Mouse (Mus musculus) stomach, embryonic 14.5 days (tissue): ENCODE measurements around the gene Zfp759. TPM values are rescaled to one million over a fixed set of nuclear protein-coding genes. Genes with fewer than 3 reads are reported as not detected.
A peak's percentile ranks its signal among the peaks of the same experiment; 100 is the strongest.
"Not testable (repeated sequence)": the region's sequence is repeated elsewhere in the genome, so short reads cannot be mapped to it uniquely, and the experiment has no call there.

ENCODE experiments used
- ATAC-seq: fragments of 200-750 bp; cut with Nextera tagmentation; 2 replicates; pipeline ENCODE4 v1.8.0; 2017; ENCODE audit warnings: low read depth, moderate TSS enrichment; ENCODE audit not compliant: insufficient number of reproducible peaks, insufficient read depth, low FRiP score
- H3K27ac ChIP-seq: fragments of 300-500 bp; sonication (generic); 2 replicates; pipeline ENCODE4 v1.5.1; 2014; ENCODE audit warnings: mild to moderate bottlenecking, low read length, moderate library complexity, mixed read lengths
- H3K27me3 ChIP-seq: fragments of 300-500 bp; sonication (generic); 2 replicates; pipeline ENCODE4 v1.6.1; 2014; ENCODE audit warnings: low read length, control low read depth, mixed read lengths; ENCODE audit not compliant: control insufficient read depth, insufficient read depth
- H3K36me3 ChIP-seq: fragments of 300-500 bp; sonication (generic); 2 replicates; pipeline ENCODE4 v1.6.1; 2014; ENCODE audit warnings: mild to moderate bottlenecking, control low read depth, low read length, moderate library complexity, mixed read lengths; ENCODE audit not compliant: control insufficient read depth, insufficient read depth
- H3K4me1 ChIP-seq: fragments of 300-500 bp; sonication (generic); 2 replicates; pipeline ENCODE4 v1.6.1; 2014; ENCODE audit warnings: low read length, control low read depth, mixed read lengths; ENCODE audit not compliant: control insufficient read depth, insufficient read depth
- H3K4me2 ChIP-seq: fragments of 300-500 bp; sonication (generic); replicated peaks from 2 replicates; pipeline ENCODE4 v1.6.1; 2014; ENCODE audit warnings: low read depth, low read length, control low read depth
- H3K4me3 ChIP-seq: fragments of 300-500 bp; sonication (generic); 2 replicates; pipeline ENCODE4 v1.5.1; 2014; ENCODE audit warnings: low read depth, low read length, control low read depth
- H3K9ac ChIP-seq: fragments of 300-500 bp; sonication (generic); replicated peaks from 2 replicates; pipeline ENCODE4 v1.6.1; 2014; ENCODE audit warnings: low read depth, mild to moderate bottlenecking, control low read depth, low read length, moderate library complexity, mixed read lengths
- H3K9me3 ChIP-seq: fragments of 300-500 bp; sonication (generic); 2 replicates; pipeline ENCODE4 v1.6.1; 2016; ENCODE audit warnings: low read depth, low read length, control low read depth; ENCODE audit not compliant: control insufficient read depth
- WGBS: fragments of 180-500 bp; shearing (Covaris S2); extraction: QIAGEN DNeasy Blood & Tissue Kit; methylation state at CpG from one replicate; pipeline ENCODE4 v1.1.7; 2014; 5-methylcytosine and 5-hydroxymethylcytosine counted together
- polyA plus RNA-seq: library from polyadenylated mRNA; unstranded; fragments of >200 nt; fragmentation: Nextera tagmentation; extraction: Ambion mirVana; gene quantifications from 2 replicates; pipeline ENCODE4 v1.2.1, GENCODE M21; 2014

The Zfp759 gene
- 2.3 and 3.0 TPM in 2 replicates for polyA plus RNA-seq

- ATAC-seq, H3K9me3 ChIP-seq, H3K27me3 ChIP-seq, H3K27ac ChIP-seq, H3K4me1 ChIP-seq, H3K4me3 ChIP-seq, H3K9ac ChIP-seq, H3K36me3 ChIP-seq, H3K4me2 ChIP-seq: not testable (repeated sequence)
These were observed at the start of gene Zfp759 for GRCm38 (mm10) chr13:67121360-67121759. Gene Zfp759, plus strand, starts transcription at chr13:67121660.

- no peaks in the 10 kb centered on the region for H3K27me3 ChIP-seq
- no peaks in the 10 kb centered on the region for H3K4me1 ChIP-seq
- H3K9me3 ChIP-seq, result peaks cover 23% of the 10 kb centered on the region
- H3K36me3 ChIP-seq, result peaks cover 25% of the 10 kb centered on the region
- H3K9ac ChIP-seq, result no peak overlapping the region
- ATAC-seq, result no peak
- WGBS, result 88% methylated on average over 2 of the region's 2 CpGs
- no peak overlapping the region for H3K4me2 ChIP-seq
- no peak overlapping the region for H3K4me3 ChIP-seq
- no peak overlapping the region for H3K27ac ChIP-seq
These were observed 48.7 kb upstream of the Zfp759 start for GRCm38 (mm10) chr13:67072786-67073185.

- Histone ChIP-seq H3K36me3 (peaks cover 7% of the 10 kb centered on the region), H3K4me2 (no peak overlapping the region), H3K9ac (no peak overlapping the region), H3K27me3 (no peaks in the 10 kb centered on the region), H3K9me3 (peaks cover 11% of the 10 kb centered on the region), H3K27ac (no peak overlapping the region), H3K4me1 (no peaks in the 10 kb centered on the region), H3K4me3 (no peak overlapping the region)
- 98% methylated on average over 2 of the region's 2 CpGs for WGBS
- no peak for ATAC-seq
These were observed 44.2 kb upstream of the Zfp759 start for GRCm38 (mm10) chr13:67077244-67077643.

- no peaks in the 10 kb centered on the region for H3K4me1 ChIP-seq
- no peaks in the 10 kb centered on the region for H3K27me3 ChIP-seq
- 1% methylated on average over 24 of the region's 24 CpGs for WGBS
- H3K4me2 ChIP-seq, result peak overlapping the region; percentile 67
- H3K27ac ChIP-seq, result peak overlapping the region; percentile 92
- H3K4me3 ChIP-seq, result peak overlapping the region; percentile 52
- no peaks in the 10 kb centered on the region for H3K36me3 ChIP-seq
- peak overlapping the region; percentile 61 for H3K9ac ChIP-seq
- no peaks in the 10 kb centered on the region for H3K9me3 ChIP-seq
- peak; percentile 99 for ATAC-seq
These were observed 40.2 kb upstream of the Zfp759 start for GRCm38 (mm10) chr13:67081142-67081713.

- H3K9me3 ChIP-seq, result no peaks in the 10 kb centered on the region
- H3K36me3 ChIP-seq, result no peaks in the 10 kb centered on the region
- peak overlapping the region; percentile 52 for H3K4me3 ChIP-seq
- H3K9ac ChIP-seq, result 0 out of 2 replicates have a peak overlapping the region, but pooled peaks have one; percentile 61
- H3K27ac ChIP-seq, result peak overlapping the region; percentile 92
- WGBS, result 68% methylated on average over 1 of the region's 1 CpGs
- H3K4me1 ChIP-seq, result no peaks in the 10 kb centered on the region
- ATAC-seq, result no peak
- H3K27me3 ChIP-seq, result no peaks in the 10 kb centered on the region
- H3K4me2 ChIP-seq, result peak overlapping the region; percentile 67
These were observed 39.5 kb upstream of the Zfp759 start for GRCm38 (mm10) chr13:67081946-67082345.

GRCm38 (mm10) chr13:67090154-67090553, 31.3 kb upstream of the Zfp759 start:
- no peak for ATAC-seq
- H3K4me3 ChIP-seq, result no peak overlapping the region
- no peak overlapping the region for H3K27ac ChIP-seq
- no peaks in the 10 kb centered on the region for H3K27me3 ChIP-seq
- no peaks in the 10 kb centered on the region for H3K36me3 ChIP-seq
- no peak overlapping the region for H3K9ac ChIP-seq
- no peak overlapping the region for H3K4me2 ChIP-seq
- H3K4me1 ChIP-seq, result no peaks in the 10 kb centered on the region
- no peaks in the 10 kb centered on the region for H3K9me3 ChIP-seq
- whole genome bisulfite sequencing, result 81% methylated on average over 1 of the region's 1 CpGs

GRCm38 (mm10) chr13:67097876-67098275, 23.6 kb upstream of the Zfp759 start, which contains the start of gene Zfp708:
Gene Zfp708, minus strand, starts transcription at chr13:67097976.
- WGBS, result 89% methylated on average over 10 of the region's 10 CpGs
- Histone ChIP-seq H3K27ac (no peak within 1 kb of the TSS), H3K4me3 (no peak within 1 kb of the TSS), H3K9ac (no peak within 1 kb of the TSS), H3K4me1 (no peaks in the 10 kb centered on the region), H3K9me3 (no peaks in the 10 kb centered on the region), H3K4me2 (no peak within 1 kb of the TSS), H3K36me3 (peaks cover 7% of the 10 kb centered on the region; the same call in 1 of the 2 replicates), H3K27me3 (no peaks in the 10 kb centered on the region)
- no peak for ATAC-seq

GRCm38 (mm10) chr13:67107681-67108080, 13.8 kb upstream of the Zfp759 start:
- Histone ChIP-seq H3K9ac (peak overlapping the region; percentile 60), H3K4me3 (peak overlapping the region; percentile 48), H3K27me3 (no peaks in the 10 kb centered on the region), H3K36me3 (no peaks in the 10 kb centered on the region; the same call in 1 of the 2 replicates), H3K4me2 (peak overlapping the region; percentile 52), H3K4me1 (0 out of 2 replicates have a peak, but pooled peaks cover 4% of the 10 kb centered on the region), H3K27ac (peak overlapping the region; percentile 58), H3K9me3 (no peaks in the 10 kb centered on the region)
- no peak for ATAC-seq
- 41% methylated on average over 9 of the region's 9 CpGs for WGBS
